Mouse (Mus musculus) olfactory bulb, adult 2 months (tissue): Measurements from ENCODE around the gene 4930447C04Rik.

Experiments used
- CTCF ChIP-seq: fragments of 200-500 bp; IDR thresholded peaks from 2 replicates; pipeline ENCODE4 v1.5.1; 2012; ENCODE audit warnings: low read depth, mild to moderate bottlenecking, low read length, moderate library complexity; ENCODE audit not compliant: insufficient read depth
- POLR2A ChIP-seq: fragments of 200-500 bp; IDR thresholded peaks from 2 replicates; pipeline ENCODE4 v1.6.1; 2012; ENCODE audit warnings: mild to moderate bottlenecking, low read depth, low read length, moderate library complexity; ENCODE audit not compliant: insufficient read depth

DNA sequence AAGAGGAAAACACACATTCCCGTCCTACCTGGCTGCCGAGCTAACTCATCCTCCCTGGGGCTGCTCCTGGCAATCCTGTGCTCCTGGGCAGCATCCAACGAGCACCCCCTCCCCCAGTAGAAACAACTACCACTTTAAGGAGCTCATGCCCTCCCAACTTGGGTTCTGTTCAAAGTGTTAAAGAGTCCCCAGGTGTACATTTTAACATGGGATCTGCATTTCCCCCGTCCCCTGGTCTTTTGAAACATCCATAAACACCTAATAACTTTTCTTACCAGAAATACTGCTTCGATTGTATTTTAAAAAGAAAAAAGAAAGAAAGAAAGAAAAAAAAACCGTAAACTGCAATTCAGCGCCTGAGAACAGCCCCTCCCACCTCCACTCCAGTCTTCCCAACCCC lies 35.6 kb upstream of the 4930447C04Rik start:
- no peak for TF ChIP-seq POLR2A
- TF ChIP-seq CTCF: no peak
